Mouse (Mus musculus): ENCODE results near the gene Chrne.
"Not testable (repeated sequence)": the region's sequence is repeated elsewhere in the genome, so short reads cannot be mapped to it uniquely, and the experiment has no call there.

Gene Chrne

DNA sequence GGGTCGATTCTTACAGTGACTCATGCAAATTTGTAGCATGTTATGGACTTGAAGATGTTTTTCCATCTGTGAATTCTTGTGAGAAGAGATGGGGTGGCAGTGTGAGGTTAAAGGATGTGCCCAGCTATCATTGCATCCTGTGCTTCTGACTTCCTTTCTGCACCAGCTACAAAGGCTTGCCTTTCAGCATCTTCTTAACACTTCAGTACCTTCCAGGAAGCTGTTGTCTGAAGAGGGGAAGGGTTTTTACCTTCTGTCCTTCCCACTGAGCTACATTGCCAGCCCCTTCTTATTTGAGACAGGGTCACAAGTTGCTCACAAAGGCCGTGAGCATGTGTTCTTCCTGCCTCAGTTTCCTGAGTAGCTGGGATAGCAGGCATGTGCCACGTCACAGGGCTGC, 38.1 kb downstream of the Chrne start:
- H3K36me3 ChIP-seq (ENCODE audit: insufficient read depth, low read length) = no peaks in the 10 kb centered on the region; the same call in 1 of the 2 replicates
- no peaks in the 10 kb centered on the region for H3K9me3 ChIP-seq (ENCODE audit: low read length)
- H3K4me1 ChIP-seq (replicated peaks; ENCODE audit: low read depth, low read length) = peaks cover 66% of the 10 kb centered on the region
- no peak overlapping the region for H3K4me3 ChIP-seq (replicated peaks; ENCODE audit: low read length)
- no peaks in the 10 kb centered on the region for H3K27me3 ChIP-seq (ENCODE audit: insufficient read depth, low read length)
- TF ChIP-seq NANOG (IDR thresholded peaks at IDR 0.05; ENCODE audit: borderline replicate concordance, low read length) (no peak), CTCF (conservative IDR thresholded peaks at IDR 0.05; ENCODE audit: low read length) (no peak), POU5F1 (IDR thresholded peaks at IDR 0.05; ENCODE audit: borderline replicate concordance, low read length) (no peak)

DNA sequence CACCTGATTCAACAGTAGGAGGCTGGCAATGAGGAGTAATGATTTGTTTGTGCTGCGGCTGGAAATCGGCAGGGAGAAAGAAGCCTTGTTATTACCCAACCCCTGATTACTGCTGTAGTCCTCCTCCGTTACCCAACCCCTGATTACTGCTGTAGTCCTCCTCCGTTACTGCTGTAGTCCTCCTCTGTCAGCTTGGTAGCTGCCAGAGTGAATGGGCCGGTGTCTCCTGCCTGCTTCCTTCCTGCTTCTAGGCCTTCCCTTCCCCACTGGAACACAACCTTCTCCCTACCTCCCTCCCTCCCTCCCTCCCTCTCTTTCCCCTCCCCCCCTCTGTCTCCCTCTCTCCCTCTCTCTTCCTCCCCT, 38.7 kb downstream of the Chrne start:
- Histone ChIP-seq H3K27me3 (ENCODE audit: insufficient read depth, low read length) (no peaks in the 10 kb centered on the region), H3K9me3 (ENCODE audit: low read length) (no peaks in the 10 kb centered on the region), H3K36me3 (ENCODE audit: insufficient read depth, low read length) (no peaks in the 10 kb centered on the region; the same call in 1 of the 2 replicates), H3K4me1 (replicated peaks; ENCODE audit: low read depth, low read length) (peaks cover 61% of the 10 kb centered on the region), H3K4me3 (replicated peaks; ENCODE audit: low read length) (no peak overlapping the region)
- no peak for TF ChIP-seq NANOG (IDR thresholded peaks at IDR 0.05; ENCODE audit: borderline replicate concordance, low read length)
- no peak for TF ChIP-seq POU5F1 (IDR thresholded peaks at IDR 0.05; ENCODE audit: borderline replicate concordance, low read length)
- no peak for TF ChIP-seq CTCF (conservative IDR thresholded peaks at IDR 0.05; ENCODE audit: low read length)

GRCm38 (mm10) chr11:70579710-70580357, 39.2 kb downstream of the Chrne start:
- no peaks in the 10 kb centered on the region for H3K27me3 ChIP-seq (ENCODE audit: insufficient read depth, low read length)
- peaks cover 57% of the 10 kb centered on the region for H3K4me1 ChIP-seq (replicated peaks; ENCODE audit: low read depth, low read length)
- H3K4me3 ChIP-seq (replicated peaks; ENCODE audit: low read length) = no peak overlapping the region
- no peaks in the 10 kb centered on the region; the same call in 1 of the 2 replicates for H3K36me3 ChIP-seq (ENCODE audit: insufficient read depth, low read length)
- H3K9me3 ChIP-seq (ENCODE audit: low read length) = no peaks in the 10 kb centered on the region
- TF ChIP-seq POU5F1 (IDR thresholded peaks at IDR 0.05; ENCODE audit: borderline replicate concordance, low read length) = no peak
- no peak for TF ChIP-seq NANOG (IDR thresholded peaks at IDR 0.05; ENCODE audit: borderline replicate concordance, low read length)
- TF ChIP-seq CTCF (conservative IDR thresholded peaks at IDR 0.05; ENCODE audit: low read length) = no peak

GRCm38 (mm10) chr11:70578962-70579361, 40.1 kb downstream of the Chrne start:
- no peak overlapping the region for H3K4me3 ChIP-seq (replicated peaks; ENCODE audit: low read length)
- TF ChIP-seq CTCF (conservative IDR thresholded peaks at IDR 0.05; ENCODE audit: low read length) (no peak), POU5F1 (IDR thresholded peaks at IDR 0.05; ENCODE audit: borderline replicate concordance, low read length) (no peak)
- no peaks in the 10 kb centered on the region for H3K27me3 ChIP-seq (ENCODE audit: insufficient read depth, low read length)
- peaks cover 54% of the 10 kb centered on the region for H3K4me1 ChIP-seq (replicated peaks; ENCODE audit: low read depth, low read length)
- H3K9me3 ChIP-seq (ENCODE audit: low read length) = no peaks in the 10 kb centered on the region
- no peaks in the 10 kb centered on the region; the same call in 1 of the 2 replicates for H3K36me3 ChIP-seq (ENCODE audit: insufficient read depth, low read length)

DNA sequence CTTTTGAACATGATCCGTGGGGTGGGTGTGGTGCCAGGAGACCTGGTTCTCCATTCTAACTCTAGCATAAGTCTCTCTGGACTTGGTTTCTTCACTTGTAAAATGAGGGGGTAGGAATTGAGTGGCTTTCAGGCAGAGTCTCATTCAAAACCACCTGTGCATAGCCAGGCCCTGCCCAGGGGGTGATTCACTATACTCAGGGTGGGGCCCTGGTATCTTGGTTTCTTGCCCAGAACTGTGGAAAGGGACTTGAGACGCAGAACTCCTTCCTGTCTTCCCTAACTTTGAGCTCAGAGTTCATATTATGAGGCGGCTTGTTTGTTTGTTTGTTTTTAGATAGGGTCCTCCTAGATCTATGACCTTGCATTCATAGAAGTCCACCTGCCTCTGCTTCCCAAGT, 41.8 kb downstream of the Chrne start:
- Histone ChIP-seq H3K4me3 (replicated peaks; ENCODE audit: low read length) (no peak overlapping the region), H3K9me3 (ENCODE audit: low read length) (no peaks in the 10 kb centered on the region), H3K36me3 (ENCODE audit: insufficient read depth, low read length) (no peaks in the 10 kb centered on the region; the same call in 1 of the 2 replicates), H3K27me3 (ENCODE audit: insufficient read depth, low read length) (no peaks in the 10 kb centered on the region), H3K4me1 (replicated peaks; ENCODE audit: low read depth, low read length) (peaks cover 64% of the 10 kb centered on the region)
- TF ChIP-seq NANOG (IDR thresholded peaks at IDR 0.05; ENCODE audit: borderline replicate concordance, low read length) (no peak), POU5F1 (IDR thresholded peaks at IDR 0.05; ENCODE audit: borderline replicate concordance, low read length) (no peak), CTCF (conservative IDR thresholded peaks at IDR 0.05; ENCODE audit: low read length) (no peak)

GRCm38 (mm10) chr11:70573872-70574271, 45.1 kb downstream of the Chrne start:
- no peaks in the 10 kb centered on the region for H3K27me3 ChIP-seq (ENCODE audit: insufficient read depth, low read length)
- TF ChIP-seq NANOG (IDR thresholded peaks at IDR 0.05; ENCODE audit: borderline replicate concordance, low read length) = no peak
- TF ChIP-seq CTCF (conservative IDR thresholded peaks at IDR 0.05; ENCODE audit: low read length) = no peak
- TF ChIP-seq POU5F1 (IDR thresholded peaks at IDR 0.05; ENCODE audit: borderline replicate concordance, low read length) = no peak
- H3K9me3 ChIP-seq (ENCODE audit: low read length) = no peaks in the 10 kb centered on the region
- H3K4me3 ChIP-seq (replicated peaks; ENCODE audit: low read length) = no peak overlapping the region
- peaks cover 69% of the 10 kb centered on the region for H3K4me1 ChIP-seq (replicated peaks; ENCODE audit: low read depth, low read length)
- H3K36me3 ChIP-seq (ENCODE audit: insufficient read depth, low read length) = no peaks in the 10 kb centered on the region; the same call in 1 of the 2 replicates

DNA sequence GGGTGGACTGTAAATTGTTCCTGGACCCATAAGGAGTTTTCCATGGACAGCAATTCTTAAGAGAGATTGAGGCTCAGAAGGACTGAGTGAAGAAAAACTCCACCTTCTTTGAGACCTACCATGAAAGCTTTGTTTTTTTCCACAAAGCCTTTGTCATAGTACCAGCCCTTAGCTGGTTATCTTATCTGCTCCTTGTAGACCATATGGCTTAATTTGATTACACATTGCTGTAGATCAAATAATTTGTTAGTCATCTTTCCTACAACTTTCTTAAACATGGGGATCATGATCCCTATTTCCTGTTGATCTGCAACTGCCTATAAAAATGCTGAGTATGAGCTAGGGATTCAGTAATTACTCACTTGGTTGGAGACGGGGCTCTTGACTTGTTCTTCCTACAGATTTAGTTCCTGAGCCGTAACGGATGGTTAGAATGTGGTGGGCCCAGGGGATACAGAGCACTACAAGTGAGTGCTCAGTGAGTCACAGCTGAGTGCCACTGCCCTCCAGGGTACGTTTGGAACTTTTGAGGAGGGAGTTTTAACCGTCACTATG, 46.6 kb downstream of the Chrne start:
- H3K9me3 ChIP-seq (ENCODE audit: low read length) = no peaks in the 10 kb centered on the region
- no peaks in the 10 kb centered on the region for H3K27me3 ChIP-seq (ENCODE audit: insufficient read depth, low read length)
- H3K4me3 ChIP-seq (replicated peaks; ENCODE audit: low read length) = no peak overlapping the region
- TF ChIP-seq NANOG (IDR thresholded peaks at IDR 0.05; ENCODE audit: borderline replicate concordance, low read length) (no peak), POU5F1 (IDR thresholded peaks at IDR 0.05; ENCODE audit: borderline replicate concordance, low read length) (no peak), CTCF (conservative IDR thresholded peaks at IDR 0.05; ENCODE audit: low read length) (no peak)
- H3K36me3 ChIP-seq (ENCODE audit: insufficient read depth, low read length) = peaks cover 10% of the 10 kb centered on the region
- peaks cover 55% of the 10 kb centered on the region for H3K4me1 ChIP-seq (replicated peaks; ENCODE audit: low read depth, low read length)

GRCm38 (mm10) chr11:70571641-70572040, 47.4 kb downstream of the Chrne start:
- H3K36me3 ChIP-seq (ENCODE audit: insufficient read depth, low read length) = peaks cover 14% of the 10 kb centered on the region
- TF ChIP-seq CTCF (conservative IDR thresholded peaks at IDR 0.05; ENCODE audit: low read length) (no peak), POU5F1 (IDR thresholded peaks at IDR 0.05; ENCODE audit: borderline replicate concordance, low read length) (no peak), NANOG (IDR thresholded peaks at IDR 0.05; ENCODE audit: borderline replicate concordance, low read length) (no peak)
- no peaks in the 10 kb centered on the region for H3K27me3 ChIP-seq (ENCODE audit: insufficient read depth, low read length)
- no peak overlapping the region for H3K4me3 ChIP-seq (replicated peaks; ENCODE audit: low read length)
- peaks cover 47% of the 10 kb centered on the region for H3K4me1 ChIP-seq (replicated peaks; ENCODE audit: low read depth, low read length)
- no peaks in the 10 kb centered on the region for H3K9me3 ChIP-seq (ENCODE audit: low read length)

DNA sequence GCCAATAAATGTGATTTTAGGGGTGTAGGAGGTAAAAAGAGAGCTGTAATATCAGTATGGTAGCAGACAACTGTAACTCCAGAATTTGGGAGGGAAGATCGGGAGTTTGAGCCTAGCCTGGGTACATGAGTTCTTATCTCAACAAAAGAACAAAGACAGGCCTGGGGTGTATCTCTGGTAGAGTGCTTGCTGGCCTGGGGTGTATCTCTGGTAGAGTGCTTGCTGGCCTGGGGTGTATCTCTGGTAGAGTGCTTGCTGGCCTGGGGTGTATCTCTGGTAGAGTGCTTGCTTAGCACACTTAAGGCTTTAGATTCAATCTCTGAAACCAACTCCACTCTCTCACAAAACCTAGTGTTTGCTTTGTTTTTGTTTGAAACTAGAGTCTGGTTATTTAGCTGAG, 48.4 kb downstream of the Chrne start:
- H3K9me3 ChIP-seq (ENCODE audit: low read length); H3K4me3 ChIP-seq (replicated peaks; ENCODE audit: low read length); H3K27me3 ChIP-seq (ENCODE audit: insufficient read depth, low read length): not testable (repeated sequence)
- Histone ChIP-seq H3K36me3 (ENCODE audit: insufficient read depth, low read length) (peaks cover 15% of the 10 kb centered on the region), H3K4me1 (replicated peaks; ENCODE audit: low read depth, low read length) (peaks cover 41% of the 10 kb centered on the region)

All from E14TG2a.4 (cell line).